Mouse (Mus musculus) embryonic stem cell, embryonic (primary cell): Measurements from ENCODE around the gene Gm28305.

Experiments
- CTCF ChIA-PET, 4 experiments: fragments of 300-600 bp in 2 of 4; fragments of 350-600 bp in 2 of 4; sonication (Branson Sonifier 250); formaldehyde crosslinking; loops; one replicate each; lab custom pipeline; 2022; ENCODE audit warnings: inconsistent platforms in 2 of 4; lab: Charles Lee
- POLR2A ChIA-PET, 4 experiments: fragments of 300-600 bp in 2 of 4; fragments of 350-600 bp in 2 of 4; sonication (Branson Sonifier 250); formaldehyde crosslinking; loops; one replicate each; lab custom pipeline; 2022; ENCODE audit warnings: antibody characterized with exemption in 4 of 4, inconsistent platforms in 1 of 4; lab: Charles Lee

Gene Gm28305

DNA sequence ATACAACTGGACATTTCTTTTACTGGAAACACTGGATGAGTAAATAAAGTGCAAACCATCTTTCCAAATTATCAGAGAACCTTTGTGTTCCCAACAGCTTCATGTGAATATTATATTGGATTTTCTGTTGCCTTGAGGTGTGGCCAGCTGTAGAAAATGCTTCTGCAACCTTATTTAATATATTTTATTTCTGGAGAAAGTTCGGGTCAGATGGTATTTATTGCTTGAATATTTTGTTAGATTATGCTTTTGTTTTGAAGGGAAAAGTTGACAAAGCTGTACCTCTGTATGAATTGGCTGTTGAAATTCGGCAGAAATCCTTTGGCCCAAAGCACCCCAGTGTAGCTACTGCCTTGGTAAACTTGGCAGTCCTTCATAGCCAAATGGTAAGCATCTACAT lies at the start of gene Gm28305:
Gene Gm28305, plus strand, starts transcription at position 301 of the 400 bp plus-strand sequence.
- CTCF ChIA-PET = no interaction called here
- POLR2A ChIA-PET = interaction anchor here in 1 of 4 experiments (0.9 kb wide), 1 partner anchor 83 kb away, joined by 4 read pairs; no protein-coding TSS in a partner anchor

DNA sequence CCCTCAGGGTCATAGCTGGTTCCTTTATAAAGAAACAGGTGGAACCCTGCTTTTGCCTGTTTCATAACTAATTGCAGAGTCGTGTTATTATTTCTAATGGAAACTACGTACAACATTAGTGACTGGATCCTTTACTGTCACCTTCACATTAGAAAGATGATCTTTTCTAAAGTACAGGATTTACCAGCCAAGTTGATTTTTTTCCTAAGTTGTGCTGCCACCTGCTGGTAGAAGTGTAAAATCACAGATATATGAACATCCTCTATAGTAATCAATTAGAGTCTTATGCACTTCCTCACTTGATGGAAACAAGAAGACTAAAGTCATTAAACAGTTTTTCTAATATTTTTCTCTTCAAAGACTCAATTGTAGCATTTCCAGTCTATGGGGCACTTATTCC lies 44.0 kb upstream of the Gm28305 start:
- ChIA-PET POLR2A (no interaction called here), CTCF (interaction anchor here in 3 of 4 experiments (0.7 to 1.5 kb wide), 6 partner anchors 117 to 506 kb away, joined by 3 to 6 read pairs (median 4); no protein-coding TSS in a partner anchor)

GRCm38 (mm10) chr9:104000601-104001000 lies 39.9 kb upstream of the Gm28305 start:
- ChIA-PET POLR2A (interaction anchor here in 1 of 4 experiments (0.8 kb wide), 1 partner anchor 621 kb away, joined by 3 read pairs; no protein-coding TSS in a partner anchor), CTCF (no interaction called here)

DNA sequence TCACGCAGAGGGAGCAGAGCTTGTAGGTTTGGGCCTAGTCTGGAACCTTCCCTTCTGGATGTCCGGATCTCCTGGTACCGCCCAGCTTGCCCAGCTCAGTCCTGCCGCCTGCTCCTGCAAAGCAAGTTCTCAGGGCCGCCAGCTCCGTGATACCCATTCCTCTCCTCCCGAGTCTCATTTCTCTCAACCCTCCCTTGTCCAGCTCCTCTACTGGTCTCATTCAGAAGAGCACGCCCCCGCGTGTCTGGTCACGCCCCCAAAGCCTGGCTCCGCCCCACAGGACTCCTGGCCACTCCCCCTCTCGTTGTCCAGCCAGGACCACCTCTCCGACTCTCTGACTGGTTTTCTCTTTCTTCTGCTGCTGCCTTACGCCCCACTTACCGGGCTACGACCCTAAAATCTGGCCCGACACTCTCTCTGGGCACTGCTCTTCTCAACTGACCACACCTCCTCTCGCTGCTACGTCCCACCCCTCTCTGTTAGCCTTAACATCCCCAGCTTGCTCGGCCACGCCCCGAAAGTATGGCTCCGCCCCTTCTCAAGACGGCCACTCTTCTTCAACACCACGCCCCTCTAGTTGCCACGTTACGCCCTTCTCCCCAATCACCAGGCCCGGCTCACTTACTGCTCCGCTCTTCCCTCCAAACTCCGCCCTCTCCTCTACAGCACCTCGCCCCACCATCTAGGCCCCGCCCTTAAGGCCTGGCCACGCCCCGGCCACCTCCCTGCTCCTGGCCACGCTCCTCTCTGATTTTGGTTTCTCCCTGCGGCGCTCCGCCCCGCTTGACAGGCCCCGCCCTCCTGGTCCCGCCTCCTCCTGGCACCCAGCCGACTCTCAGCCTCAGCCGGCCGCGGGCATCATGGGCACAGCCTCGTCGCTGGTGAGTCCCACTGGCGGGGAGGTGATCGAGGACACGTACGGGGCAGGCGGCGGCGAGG lies 38.3 kb upstream of the Gm28305 start, which contains the start of gene Nphp3:
Gene Nphp3, plus strand, starts transcription at position 624 of the 939 bp plus-strand sequence.
- ChIA-PET CTCF (interaction anchor here (0.5 to 3.1 kb wide), 30 partner anchors 11 to 1565 kb away, joined by 3 to 14 read pairs (median 3); partner anchors contain the start of gene Acpp (in 1 of the 4)), POLR2A (interaction anchor here (0.5 to 2.2 kb wide), 25 partner anchors 9 to 700 kb away, joined by 3 to 10 read pairs (median 3); partner anchors contain the start of genes Acad11 (in 2 of the 4), Uba5 (in 2 of the 4), Acpp (in 1 of the 4) and Dnajc13 (in 1 of the 4))

- ChIA-PET POLR2A (interaction anchor here (0.5 to 2.2 kb wide), 14 partner anchors 9 to 529 kb away, joined by 3 to 10 read pairs (median 3); partner anchors contain the start of genes Acad11 (in 2 of the 4), Uba5 (in 2 of the 4), Acpp (in 1 of the 4) and Dnajc13 (in 1 of the 4)), CTCF (interaction anchor here (0.5 to 3.1 kb wide), 26 partner anchors 10 to 1492 kb away, joined by 3 to 14 read pairs (median 3); partner anchors contain the start of genes Acpp (in 1 of the 4) and Dnajc13 (in 1 of the 4))
These were observed 37.5 kb upstream of the Gm28305 start for GRCm38 (mm10) chr9:104002913-104003330.

GRCm38 (mm10) chr9:104014526-104014925 lies 25.9 kb upstream of the Gm28305 start:
- POLR2A ChIA-PET = no interaction called here
- CTCF ChIA-PET = no interaction called here

GRCm38 (mm10) chr9:104021026-104021425 lies 19.4 kb upstream of the Gm28305 start:
- POLR2A ChIA-PET = no interaction called here
- CTCF ChIA-PET = interaction anchor here in 1 of 4 experiments (1.3 kb wide), 1 partner anchor 18 kb away, joined by 3 read pairs; no protein-coding TSS in a partner anchor

DNA sequence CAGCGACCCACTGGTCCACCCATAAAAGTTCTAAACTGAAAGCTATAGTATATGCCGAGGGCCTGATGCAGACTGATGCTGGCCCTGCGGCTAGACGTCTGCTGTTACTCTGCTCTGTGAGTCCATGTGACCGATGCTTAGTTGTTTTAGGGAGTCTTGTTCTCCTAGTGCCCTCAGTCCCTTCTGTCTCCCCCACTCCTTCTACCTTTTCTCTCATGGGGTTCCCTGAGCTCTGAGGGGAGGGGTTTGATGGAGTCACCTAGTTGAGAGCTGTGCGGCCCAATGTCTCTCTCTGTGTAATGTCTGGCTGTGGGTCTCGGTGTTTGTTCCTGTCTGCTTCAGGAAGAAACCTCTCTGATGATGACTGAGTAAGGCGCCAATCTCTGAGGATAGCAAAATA lies 13.3 kb upstream of the Gm28305 start:
- ChIA-PET POLR2A (no interaction called here), CTCF (no interaction called here)

DNA sequence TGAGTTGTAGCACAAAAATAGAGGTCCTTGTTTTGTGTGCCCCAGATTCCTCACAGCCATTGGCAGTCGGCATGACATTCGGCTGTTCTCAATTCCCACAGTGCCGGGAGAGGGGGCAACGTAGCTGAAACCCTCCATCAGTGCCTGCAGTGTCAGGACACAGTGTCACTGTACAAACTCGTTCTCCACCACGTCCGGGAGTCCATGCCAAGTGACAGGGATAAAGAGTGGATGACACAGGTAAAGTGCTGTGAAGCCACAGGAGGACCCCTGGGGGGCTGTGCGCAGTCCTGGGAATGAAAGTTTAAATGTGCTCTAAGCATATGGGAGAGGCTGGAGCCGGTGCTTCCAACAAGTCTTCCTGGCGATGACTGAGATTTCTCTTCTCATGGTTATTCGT lies 10.6 kb upstream of the Gm28305 start:
- POLR2A ChIA-PET = interaction anchor here in 1 of 4 experiments (0.6 kb wide), 1 partner anchor 666 kb away, joined by 3 read pairs; no protein-coding TSS in a partner anchor

GRCm38 (mm10) chr9:104034231-104034630 lies 6.2 kb upstream of the Gm28305 start:
- ChIA-PET CTCF (interaction anchor here in 3 of 4 experiments (0.5 to 1.5 kb wide), 7 partner anchors 31 to 576 kb away, joined by 3 to 5 read pairs (median 4); partner anchors contain the start of gene Nphp3 (in 1 of the 3)), POLR2A (no interaction called here)

More for the DNA sequence above, 10.6 kb upstream of the Gm28305 start:
- CTCF ChIA-PET = no interaction called here

GRCm38 (mm10) chr9:104034718-104035117 lies 5.7 kb upstream of the Gm28305 start:
- POLR2A ChIA-PET = interaction anchor here in 1 of 4 experiments (0.8 kb wide), 1 partner anchor 33 kb away, joined by 3 read pairs; no protein-coding TSS in a partner anchor
- CTCF ChIA-PET = interaction anchor here in 2 of 4 experiments (0.6 to 1.5 kb wide), 5 partner anchors 31 to 576 kb away, joined by 3 to 5 read pairs (median 4); partner anchors contain the start of gene Nphp3 (in 1 of the 2)

DNA sequence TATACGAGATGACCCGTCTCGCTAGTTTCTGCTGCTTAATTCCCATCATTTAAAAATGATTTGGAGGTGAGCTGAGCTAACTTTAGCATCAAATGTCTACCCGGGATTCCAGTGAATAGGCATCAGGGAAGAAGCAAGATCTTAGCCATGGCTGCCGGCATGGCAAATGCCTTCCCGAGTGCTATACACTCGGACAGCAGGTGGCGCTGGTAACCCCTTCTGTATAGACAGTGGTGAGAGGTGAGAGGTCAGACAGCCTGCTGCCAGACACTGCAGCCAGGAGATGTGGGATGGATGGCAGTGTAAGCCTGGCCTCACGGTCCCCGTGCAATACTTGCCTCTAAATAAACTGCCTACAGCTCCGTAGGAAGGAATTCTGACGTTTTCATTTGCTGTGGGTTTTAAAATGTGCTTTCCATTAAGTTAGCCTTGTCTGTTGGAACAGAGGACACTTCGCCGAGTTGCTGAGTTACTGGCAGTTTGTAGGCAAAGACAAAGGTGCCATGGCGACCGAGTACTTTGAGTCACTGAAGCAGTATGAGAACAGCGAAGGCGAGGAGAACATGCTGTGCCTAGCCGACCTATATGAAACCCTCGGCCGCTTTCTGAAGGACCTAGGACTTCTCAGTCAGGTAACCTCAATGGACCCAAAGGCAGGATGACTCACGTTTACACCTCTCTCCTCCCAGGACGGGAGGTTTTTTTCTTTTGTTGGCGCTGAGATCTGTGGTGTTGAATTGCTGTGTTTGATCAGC lies 5.0 kb upstream of the Gm28305 start:
- POLR2A ChIA-PET = interaction anchor here in 1 of 4 experiments (0.8 to 1.0 kb wide), 2 partner anchors 9 to 34 kb away, joined by 3 read pairs; no protein-coding TSS in a partner anchor
- CTCF ChIA-PET = interaction anchor here in 3 of 4 experiments (0.6 to 1.5 kb wide), 4 partner anchors 32 to 678 kb away, joined by 3 to 5 read pairs (median 4); partner anchors contain the start of gene Nphp3 (in 1 of the 3)

DNA sequence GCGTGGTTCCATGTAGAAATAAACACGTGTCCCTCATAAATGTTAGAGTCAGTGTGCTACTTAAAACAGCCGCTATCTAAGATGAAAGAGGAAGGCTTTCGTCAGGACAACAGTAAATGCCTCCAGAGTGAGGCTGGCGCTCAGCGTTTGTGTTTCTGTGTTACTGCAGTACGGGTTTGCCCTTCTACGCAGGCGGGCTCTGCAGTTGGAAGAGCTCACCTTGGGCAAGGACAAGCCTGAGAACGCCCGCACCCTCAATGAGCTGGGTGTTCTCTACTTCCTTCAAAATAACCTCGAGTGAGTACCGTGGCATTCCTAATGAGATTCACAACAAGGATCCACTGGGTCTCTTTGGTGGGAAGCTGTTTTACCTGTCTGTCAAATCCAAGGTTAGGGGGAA lies 2.2 kb upstream of the Gm28305 start:
- POLR2A ChIA-PET = interaction anchor here in 2 of 4 experiments (0.8 to 1.5 kb wide), 2 partner anchors 35 to 37 kb away, joined by 3 to 4 read pairs; no protein-coding TSS in a partner anchor

GRCm38 (mm10) chr9:104039031-104039695 lies 1.3 kb upstream of the Gm28305 start:
- ChIA-PET CTCF (no interaction called here), POLR2A (interaction anchor here in 2 of 4 experiments (0.8 to 1.5 kb wide), 3 partner anchors 23 to 37 kb away, joined by 3 to 4 read pairs (median 3); partner anchors contain the start of genes Acad11 (in 1 of the 2) and Uba5 (in 1 of the 2))

More for the DNA sequence above, 2.2 kb upstream of the Gm28305 start:
- CTCF ChIA-PET = interaction anchor here in 3 of 4 experiments (0.6 to 1.4 kb wide), 4 partner anchors 36 to 106 kb away, joined by 3 to 4 read pairs (median 4); partner anchors contain the start of genes Ackr4 (in 1 of the 3) and Nphp3 (in 1 of the 3)

DNA sequence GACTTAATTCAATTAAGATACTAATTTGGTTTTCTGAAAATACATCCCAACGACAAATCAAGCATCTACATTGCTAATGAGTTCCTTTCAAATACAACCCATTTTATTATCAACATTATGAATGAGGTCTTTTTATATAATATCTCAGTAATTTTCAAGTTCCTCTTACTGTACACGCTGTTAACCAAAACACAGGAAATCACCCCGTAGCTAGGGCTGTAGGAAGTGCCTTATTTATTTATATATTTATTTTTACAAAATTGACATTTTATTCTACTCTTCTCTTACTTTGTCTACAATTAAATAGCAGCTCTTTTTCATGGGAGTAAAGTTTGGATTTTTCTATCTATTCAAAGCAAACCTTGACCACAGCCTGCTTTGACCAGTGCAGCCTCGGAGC lies 720 bp upstream of the Gm28305 start:
- CTCF ChIA-PET = no interaction called here
- POLR2A ChIA-PET = interaction anchor here in 1 of 4 experiments (0.8 to 1.5 kb wide), 3 partner anchors 23 to 83 kb away, joined by 3 to 4 read pairs (median 4); partner anchors contain the start of genes Acad11 and Uba5

- CTCF ChIA-PET = no interaction called here
- POLR2A ChIA-PET = interaction anchor here in 1 of 4 experiments (1.4 kb wide), 1 partner anchor 8 kb away, joined by 3 read pairs; no protein-coding TSS in a partner anchor
These were observed 3.2 kb downstream of the Gm28305 start for GRCm38 (mm10) chr9:104043676-104044075.

DNA sequence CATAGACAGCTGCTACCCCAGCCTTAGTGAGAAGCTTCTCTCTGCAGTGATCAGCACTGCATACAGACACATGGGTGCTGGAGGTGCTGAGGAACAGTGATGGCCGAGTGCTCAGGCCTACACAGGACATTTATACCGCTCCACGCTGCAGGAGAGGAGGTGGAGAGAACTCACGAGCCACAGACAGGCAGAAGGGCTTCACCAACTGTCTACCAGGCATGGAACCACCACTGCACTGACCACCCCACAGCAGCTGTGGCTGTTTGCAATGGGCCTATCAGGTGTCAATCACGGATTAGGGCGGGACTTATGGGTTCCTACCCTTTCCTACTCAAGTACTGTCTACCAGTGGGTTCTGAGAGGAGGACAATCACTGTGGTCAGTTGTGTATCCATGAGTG lies 10.6 kb downstream of the Gm28305 start:
- CTCF ChIA-PET = no interaction called here

More for the DNA sequence above, 10.6 kb downstream of the Gm28305 start:
- POLR2A ChIA-PET = interaction anchor here in 1 of 4 experiments (0.6 kb wide), 1 partner anchor 95 kb away, joined by 5 read pairs; no protein-coding TSS in a partner anchor
